Mouse (Mus musculus) liver, embryonic 14.5 days (tissue): ENCODE results near the gene Morn1. TPM values are rescaled to one million over a fixed set of nuclear protein-coding genes. Genes with fewer than 3 reads are reported as not detected.

Experiments used
- ATAC-seq: fragments of 200-750 bp; cut with Nextera tagmentation; 2 replicates; pipeline ENCODE4 v1.8.0; 2017; ENCODE audit warnings: moderate number of reproducible peaks, mild to moderate bottlenecking, moderate library complexity; ENCODE audit not compliant: insufficient read depth
- DNase-seq, 3 experiments: peaks; one replicate each; pipeline ENCODE4 v3.0.0-alpha.2; 2012 to 2013; ENCODE audit warnings: low read depth in 3 of 3, low spot score in 3 of 3
- H3K27ac ChIP-seq: fragments of 300-500 bp; sonication (generic); 2 replicates; pipeline ENCODE4 v1.5.1; 2014; ENCODE audit warnings: moderate library complexity, mild to moderate bottlenecking, control low read depth, inconsistent platforms
- H3K27me3 ChIP-seq: fragments of 300-500 bp; sonication (generic); 2 replicates; pipeline ENCODE4 v1.6.1; 2014; ENCODE audit warnings: mild to moderate bottlenecking, low read length, moderate library complexity; ENCODE audit not compliant: control insufficient read depth, insufficient read depth
- H3K36me3 ChIP-seq: fragments of 300-500 bp; sonication (generic); replicated peaks from 2 replicates; pipeline ENCODE4 v1.6.1; 2014; ENCODE audit warnings: low read depth; ENCODE audit not compliant: control insufficient read depth, insufficient read depth
- H3K4me1 ChIP-seq, 2 experiments: fragments of 200-500 bp in 1 of 2; fragments of 300-500 bp in 1 of 2; sonication (generic) in 1 of 2; replicated peaks; 2 replicates each; pipeline ENCODE4 v1.6.1; 2012 to 2014; ENCODE audit warnings: antibody characterized with exemption in 1 of 2, inconsistent platforms in 1 of 2, low read length in 1 of 2; ENCODE audit not compliant: control insufficient read depth in 2 of 2, insufficient read depth in 2 of 2
- H3K4me2 ChIP-seq: fragments of 300-500 bp; sonication (generic); 2 replicates; pipeline ENCODE4 v1.6.1; 2014; ENCODE audit warnings: low read depth, mild to moderate bottlenecking, control low read depth, moderate library complexity
- H3K4me3 ChIP-seq, 2 experiments: fragments of 200-500 bp in 1 of 2; fragments of 300-500 bp in 1 of 2; sonication (generic) in 1 of 2; 2 replicates each; pipeline ENCODE4 v1.5.1; 2012 to 2014; ENCODE audit warnings: low read depth in 2 of 2, low read length in 2 of 2, mild to moderate bottlenecking in 2 of 2, control low read depth in 1 of 2, inconsistent platforms in 1 of 2, moderate library complexity in 1 of 2; ENCODE audit not compliant: insufficient read depth in 1 of 2
- H3K9ac ChIP-seq: fragments of 300-500 bp; sonication (generic); replicated peaks from 2 replicates; pipeline ENCODE4 v1.6.1; 2014; ENCODE audit warnings: mild to moderate bottlenecking, control low read depth, moderate library complexity
- H3K9me3 ChIP-seq: fragments of 300-500 bp; sonication (generic); 2 replicates; pipeline ENCODE4 v1.6.1; 2016; ENCODE audit warnings: low read length, mixed read lengths; ENCODE audit not compliant: control insufficient read depth
- CTCF ChIP-seq: IDR thresholded peaks from 2 replicates; pipeline ENCODE4 v1.5.1; 2016; ENCODE audit warnings: antibody characterized with exemption, low read depth, control low read depth
- EP300 ChIP-seq: IDR thresholded peaks from 2 replicates; pipeline ENCODE4 v1.6.1; 2016; ENCODE audit warnings: antibody characterized with exemption, low read depth
- WGBS: fragments of 180-500 bp; shearing (Covaris S2); extraction: QIAGEN DNeasy Blood & Tissue Kit; methylation state at CpG from one replicate; pipeline ENCODE4 v1.1.7; 2014; ENCODE audit not compliant: insufficient replicate concordance; 5-methylcytosine and 5-hydroxymethylcytosine counted together
- polyA plus RNA-seq, 2 experiments: library from polyadenylated mRNA; depleted of rRNA in 1 of 2; stranded (reverse) in 1 of 2; unstranded in 1 of 2; fragments of >200 nt; fragmentation: Nextera tagmentation in 1 of 2; extraction: Ambion mirVana in 1 of 2; gene quantifications; 2 replicates each; pipeline versions ENCODE4 v1.2.1 to v1.2.3; 2012 to 2014

Morn1 gene
- polyA plus RNA-seq, 2 experiments, result 0.85 to 1.1 TPM

GRCm38 (mm10) chr4:155163685-155164084, 77.3 kb downstream of the Morn1 start:
- no peak overlapping the region for H3K9ac ChIP-seq
- no peaks in the 10 kb centered on the region for H3K9me3 ChIP-seq
- H3K36me3 ChIP-seq, result no peaks in the 10 kb centered on the region; the same call in 1 of the 2 replicates
- no peak for ATAC-seq
- TF ChIP-seq CTCF (no peak), EP300 (no peak)
- no peaks in the 10 kb centered on the region for H3K27me3 ChIP-seq
- DNase-seq, result no peak
- no peak overlapping the region for H3K4me3 ChIP-seq
- H3K4me2 ChIP-seq, result no peak overlapping the region
- peaks cover 2 to 26% of the 10 kb centered on the region in 2 experiments; a peak in 3 of 4 replicates for H3K4me1 ChIP-seq
- WGBS, result 67% methylated on average over 8 of the region's 8 CpGs
- no peak overlapping the region for H3K27ac ChIP-seq

DNA sequence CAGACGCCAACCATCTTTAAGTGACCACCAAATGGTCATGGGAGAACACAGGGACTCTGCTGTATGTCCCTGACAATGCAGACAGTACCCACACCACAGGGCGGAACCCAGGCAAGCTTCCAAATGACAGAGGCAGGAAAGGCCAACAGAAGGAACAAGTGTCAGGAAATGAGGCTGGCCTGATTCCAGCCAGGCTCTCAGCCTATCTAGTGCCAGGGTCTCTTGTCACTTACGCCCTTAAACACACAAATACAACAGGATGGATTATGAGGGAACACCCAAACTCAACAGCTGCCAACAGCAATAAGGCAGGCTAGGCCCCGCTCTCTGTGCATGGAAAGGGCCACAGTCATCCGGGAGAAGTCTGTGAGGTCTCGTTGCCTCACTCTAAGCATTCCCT, 78.2 kb downstream of the Morn1 start:
- Histone ChIP-seq H3K27ac (no peak overlapping the region), H3K4me2 (no peak overlapping the region), H3K27me3 (no peaks in the 10 kb centered on the region), H3K4me3 (no peak overlapping the region), H3K9me3 (no peaks in the 10 kb centered on the region), H3K4me1 (peaks cover 2 to 26% of the 10 kb centered on the region in 2 experiments; a peak in 3 of 4 replicates), H3K36me3 (no peaks in the 10 kb centered on the region), H3K9ac (no peak overlapping the region)
- no peak for ATAC-seq
- DNase-seq, result no peak
- no peak for TF ChIP-seq EP300
- no peak for TF ChIP-seq CTCF
- 72% methylated on average over 6 of the region's 6 CpGs for WGBS

DNA sequence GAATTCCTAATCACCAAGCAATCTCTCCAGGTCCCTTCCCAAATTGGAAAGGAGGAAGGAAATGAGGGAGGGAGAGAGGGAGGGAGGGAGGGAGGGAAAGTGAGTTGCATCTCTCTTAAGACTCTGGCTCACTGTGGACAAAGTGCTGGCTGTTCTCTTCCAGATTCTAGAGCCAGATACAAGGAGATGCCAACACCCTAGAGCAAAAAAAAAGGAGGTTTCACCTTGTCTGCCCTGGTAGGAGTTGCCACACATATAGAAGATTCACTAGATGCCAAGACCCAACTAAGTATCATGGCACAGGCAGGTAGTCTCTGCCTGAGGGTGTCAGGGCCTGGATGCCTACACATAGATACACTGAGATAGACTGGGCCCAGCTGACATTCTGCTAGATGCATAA, 79.5 kb downstream of the Morn1 start:
- H3K4me1 ChIP-seq, result peaks cover 2 to 26% of the 10 kb centered on the region in 2 experiments; a peak in 3 of 4 replicates
- TF ChIP-seq CTCF (no peak), EP300 (no peak)
- H3K9ac ChIP-seq, result no peak overlapping the region
- no peak for ATAC-seq
- no peak overlapping the region for H3K27ac ChIP-seq
- no peaks in the 10 kb centered on the region for H3K27me3 ChIP-seq
- H3K9me3 ChIP-seq, result no peaks in the 10 kb centered on the region
- H3K36me3 ChIP-seq, result no peaks in the 10 kb centered on the region
- no peak for DNase-seq
- H3K4me3 ChIP-seq, result no peak overlapping the region
- no peak overlapping the region for H3K4me2 ChIP-seq

DNA sequence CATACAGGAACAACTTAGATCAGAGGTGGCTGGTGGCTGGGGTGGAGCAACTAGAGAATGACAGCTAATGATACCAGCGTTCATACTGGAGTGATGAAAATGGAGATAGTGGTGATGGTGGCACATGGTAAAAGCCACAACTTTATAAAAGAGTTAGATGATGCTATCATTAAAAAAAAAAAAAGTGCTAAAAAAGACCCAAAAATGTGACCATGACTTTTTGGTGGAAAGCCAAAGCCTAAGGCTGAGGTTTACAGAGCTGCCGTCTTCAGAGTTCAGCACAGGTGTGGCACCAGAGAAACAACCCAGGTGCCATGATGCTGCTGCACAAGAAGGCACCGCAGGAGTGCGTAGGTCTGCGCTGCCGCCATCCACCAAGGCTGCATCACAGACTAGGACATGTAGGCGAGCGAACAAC, 82.5 kb downstream of the Morn1 start:
- Histone ChIP-seq H3K27ac (no peak overlapping the region), H3K27me3 (no peaks in the 10 kb centered on the region), H3K4me2 (no peak overlapping the region), H3K9ac (no peak overlapping the region), H3K9me3 (no peaks in the 10 kb centered on the region), H3K4me3 (no peak overlapping the region), H3K4me1 (peaks cover 0 to 8% of the 10 kb centered on the region in 2 experiments), H3K36me3 (no peaks in the 10 kb centered on the region)
- no peak for TF ChIP-seq EP300
- TF ChIP-seq CTCF, result no peak
- 76% methylated on average over 8 of the region's 8 CpGs for WGBS
- ATAC-seq (no peak), DNase-seq (no peak)

- Histone ChIP-seq H3K27ac (no peak overlapping the region), H3K4me2 (no peak overlapping the region), H3K27me3 (no peaks in the 10 kb centered on the region), H3K36me3 (no peaks in the 10 kb centered on the region), H3K4me1 (peaks cover 0 to 12% of the 10 kb centered on the region in 2 experiments), H3K9me3 (no peaks in the 10 kb centered on the region), H3K4me3 (no peak overlapping the region), H3K9ac (no peak overlapping the region)
- no peak for TF ChIP-seq CTCF
- no peak for TF ChIP-seq EP300
- no peak for ATAC-seq
- DNase-seq, result no peak
- WGBS, result 49% methylated on average over 8 of the region's 8 CpGs
These were observed 84.3 kb downstream of the Morn1 start for GRCm38 (mm10) chr4:155170614-155171212.
